In genomic region chr17:15290326-15290725, GRCm38 (mm10) we compare ENCODE assay signal across 21 mouse cellular contexts.
"Had no signal": no experiment of that assay in that cellular context is flagged by ENCODE, and none has a peak within 500 bp of the region (broad histone marks: within the 10 kb centered on the region; RNA-seq: fewer than 3 reads in every experiment).

No protein-coding gene starts in this region.

- H3K27ac ChIP-seq: kidney, embryonic 15.5 days; limb, embryonic 10.5 days; limb, embryonic 13.5 days; liver, embryonic 12.5 days; liver, embryonic 15.5 days; macrophage; midbrain, embryonic 12.5 days; midbrain, embryonic 15.5 days; neural tube, embryonic 12.5 days; neural tube, embryonic 15.5 days; stomach, postnatal 0 days had no signal

- H3K36me3 ChIP-seq: kidney, embryonic 15.5 days; limb, embryonic 10.5 days; limb, embryonic 13.5 days; liver, embryonic 12.5 days; liver, embryonic 15.5 days; midbrain, embryonic 12.5 days; midbrain, embryonic 15.5 days; neural tube, embryonic 12.5 days; neural tube, embryonic 15.5 days had no signal

- H3K9ac ChIP-seq: kidney, embryonic 15.5 days; limb, embryonic 13.5 days; liver, embryonic 12.5 days; liver, embryonic 15.5 days; midbrain, embryonic 12.5 days; midbrain, embryonic 15.5 days; neural tube, embryonic 12.5 days; neural tube, embryonic 15.5 days had no signal

- H3K4me2 ChIP-seq: kidney, embryonic 15.5 days; limb, embryonic 13.5 days; liver, embryonic 12.5 days; liver, embryonic 15.5 days; midbrain, embryonic 12.5 days; midbrain, embryonic 15.5 days; neural tube, embryonic 12.5 days; neural tube, embryonic 15.5 days had no signal

- ATAC-seq: liver, embryonic 12.5 days; midbrain, embryonic 15.5 days had no signal

- H3K27me3 ChIP-seq: kidney, embryonic 15.5 days; limb, embryonic 13.5 days; liver, embryonic 12.5 days; liver, embryonic 15.5 days; midbrain, embryonic 12.5 days; midbrain, embryonic 15.5 days; neural tube, embryonic 12.5 days; neural tube, embryonic 15.5 days had no signal

- H3K9me3 ChIP-seq: kidney, embryonic 15.5 days; limb, embryonic 10.5 days; limb, embryonic 13.5 days; liver, embryonic 12.5 days; liver, embryonic 15.5 days; midbrain, embryonic 12.5 days; midbrain, embryonic 15.5 days; neural tube, embryonic 12.5 days; neural tube, embryonic 15.5 days had no signal

- H3K4me3 ChIP-seq: kidney, embryonic 15.5 days; limb, embryonic 10.5 days; limb, embryonic 13.5 days; liver, embryonic 12.5 days; liver, embryonic 15.5 days; midbrain, embryonic 12.5 days; midbrain, embryonic 15.5 days; neural tube, embryonic 12.5 days; neural tube, embryonic 15.5 days had no signal

- DNase-seq: kidney, adult 8-10 months; kidney, postnatal 14 days; kidney, postnatal 4 days; liver; lung, adult 18-20 months; lung, postnatal 14 days; right cerebral cortex, adult 18-20 months; right cerebral cortex, postnatal 14 days; right cerebral cortex, postnatal 4 days; thymus, adult 2 months had no signal

- H3K4me1 ChIP-seq: liver, embryonic 12.5 days; liver, embryonic 15.5 days had no signal
